Mouse (Mus musculus) liver, embryonic 14.5 days (tissue): ENCODE data around the gene Galnt11. TPM values are rescaled to one million over a fixed set of nuclear protein-coding genes. Genes with fewer than 3 reads are reported as not detected.
A peak's percentile ranks its signal among the peaks of the same experiment; 100 is the strongest.

Source experiments
- ATAC-seq: fragments of 200-750 bp; cut with Nextera tagmentation; 2 replicates; pipeline ENCODE4 v1.8.0; 2017; ENCODE audit warnings: moderate number of reproducible peaks, mild to moderate bottlenecking, moderate library complexity; ENCODE audit not compliant: insufficient read depth
- DNase-seq, 3 experiments: peaks; one replicate each; pipeline ENCODE4 v3.0.0-alpha.2; 2012 to 2013; ENCODE audit warnings: low read depth in 3 of 3, low spot score in 3 of 3
- H3K27ac ChIP-seq: fragments of 300-500 bp; sonication (generic); 2 replicates; pipeline ENCODE4 v1.5.1; 2014; ENCODE audit warnings: moderate library complexity, mild to moderate bottlenecking, control low read depth, inconsistent platforms
- H3K27me3 ChIP-seq: fragments of 300-500 bp; sonication (generic); 2 replicates; pipeline ENCODE4 v1.6.1; 2014; ENCODE audit warnings: mild to moderate bottlenecking, low read length, moderate library complexity; ENCODE audit not compliant: control insufficient read depth, insufficient read depth
- H3K36me3 ChIP-seq: fragments of 300-500 bp; sonication (generic); replicated peaks from 2 replicates; pipeline ENCODE4 v1.6.1; 2014; ENCODE audit warnings: low read depth; ENCODE audit not compliant: control insufficient read depth, insufficient read depth
- H3K4me1 ChIP-seq, 2 experiments: fragments of 200-500 bp in 1 of 2; fragments of 300-500 bp in 1 of 2; sonication (generic) in 1 of 2; replicated peaks; 2 replicates each; pipeline ENCODE4 v1.6.1; 2012 to 2014; ENCODE audit warnings: antibody characterized with exemption in 1 of 2, inconsistent platforms in 1 of 2, low read length in 1 of 2; ENCODE audit not compliant: control insufficient read depth in 2 of 2, insufficient read depth in 2 of 2
- H3K4me2 ChIP-seq: fragments of 300-500 bp; sonication (generic); 2 replicates; pipeline ENCODE4 v1.6.1; 2014; ENCODE audit warnings: low read depth, mild to moderate bottlenecking, control low read depth, moderate library complexity
- H3K4me3 ChIP-seq, 2 experiments: fragments of 200-500 bp in 1 of 2; fragments of 300-500 bp in 1 of 2; sonication (generic) in 1 of 2; 2 replicates each; pipeline ENCODE4 v1.5.1; 2012 to 2014; ENCODE audit warnings: low read depth in 2 of 2, low read length in 2 of 2, mild to moderate bottlenecking in 2 of 2, control low read depth in 1 of 2, inconsistent platforms in 1 of 2, moderate library complexity in 1 of 2; ENCODE audit not compliant: insufficient read depth in 1 of 2
- H3K9ac ChIP-seq: fragments of 300-500 bp; sonication (generic); replicated peaks from 2 replicates; pipeline ENCODE4 v1.6.1; 2014; ENCODE audit warnings: mild to moderate bottlenecking, control low read depth, moderate library complexity
- H3K9me3 ChIP-seq: fragments of 300-500 bp; sonication (generic); 2 replicates; pipeline ENCODE4 v1.6.1; 2016; ENCODE audit warnings: low read length, mixed read lengths; ENCODE audit not compliant: control insufficient read depth
- CTCF ChIP-seq: IDR thresholded peaks from 2 replicates; pipeline ENCODE4 v1.5.1; 2016; ENCODE audit warnings: antibody characterized with exemption, low read depth, control low read depth
- EP300 ChIP-seq: IDR thresholded peaks from 2 replicates; pipeline ENCODE4 v1.6.1; 2016; ENCODE audit warnings: antibody characterized with exemption, low read depth
- WGBS: fragments of 180-500 bp; shearing (Covaris S2); extraction: QIAGEN DNeasy Blood & Tissue Kit; methylation state at CpG from one replicate; pipeline ENCODE4 v1.1.7; 2014; ENCODE audit not compliant: insufficient replicate concordance; 5-methylcytosine and 5-hydroxymethylcytosine counted together
- polyA plus RNA-seq, 2 experiments: library from polyadenylated mRNA; depleted of rRNA in 1 of 2; stranded (reverse) in 1 of 2; unstranded in 1 of 2; fragments of >200 nt; fragmentation: Nextera tagmentation in 1 of 2; extraction: Ambion mirVana in 1 of 2; gene quantifications; 2 replicates each; pipeline versions ENCODE4 v1.2.1 to v1.2.3; 2012 to 2014

Gene Galnt11
- polyA plus RNA-seq, 2 experiments = 4.9 to 8.4 TPM

GRCm38 (mm10) chr5:25243101-25243500 is 21.4 kb downstream of the Galnt11 start:
- Histone ChIP-seq H3K27me3 (no peaks in the 10 kb centered on the region), H3K4me1 (peaks cover 0 to 4% of the 10 kb centered on the region in 2 experiments; a peak in 1 of 4 replicates), H3K4me3 (no peak overlapping the region), H3K27ac (no peak overlapping the region), H3K4me2 (no peak overlapping the region), H3K9me3 (no peaks in the 10 kb centered on the region), H3K9ac (no peak overlapping the region), H3K36me3 (no peaks in the 10 kb centered on the region)
- TF ChIP-seq CTCF = no peak
- TF ChIP-seq EP300 = no peak
- DNase-seq = no peak
- 56% methylated on average over 6 of the region's 6 CpGs for WGBS
- no peak for ATAC-seq

- DNase-seq (no peak), ATAC-seq (no peak)
- no peak overlapping the region for H3K9ac ChIP-seq
- peaks cover 0 to 4% of the 10 kb centered on the region in 2 experiments; a peak in 1 of 4 replicates for H3K4me1 ChIP-seq
- H3K36me3 ChIP-seq = no peaks in the 10 kb centered on the region
- no peaks in the 10 kb centered on the region for H3K9me3 ChIP-seq
- H3K27me3 ChIP-seq = no peaks in the 10 kb centered on the region
- no peak overlapping the region for H3K27ac ChIP-seq
- 68% methylated on average over 10 of the region's 10 CpGs for WGBS
- H3K4me2 ChIP-seq = no peak overlapping the region
- no peak overlapping the region for H3K4me3 ChIP-seq
- TF ChIP-seq CTCF = no peak
- no peak for TF ChIP-seq EP300
Observed at GRCm38 (mm10) chr5:25245806-25246472, 24.2 kb downstream of the Galnt11 start.

GRCm38 (mm10) chr5:25246473-25246865 is 24.8 kb downstream of the Galnt11 start:
- H3K9ac ChIP-seq = no peak overlapping the region
- TF ChIP-seq EP300 = no peak
- TF ChIP-seq CTCF = no peak
- no peak overlapping the region for H3K27ac ChIP-seq
- DNase-seq (no peak), ATAC-seq (no peak)
- no peaks in the 10 kb centered on the region for H3K9me3 ChIP-seq
- no peak overlapping the region for H3K4me2 ChIP-seq
- no peak overlapping the region for H3K4me3 ChIP-seq
- peaks cover 0 to 4% of the 10 kb centered on the region in 2 experiments; a peak in 1 of 4 replicates for H3K4me1 ChIP-seq
- 39% methylated on average over 1 of the region's 1 CpGs for WGBS
- H3K36me3 ChIP-seq = no peaks in the 10 kb centered on the region
- H3K27me3 ChIP-seq = no peaks in the 10 kb centered on the region

- ATAC-seq (no peak), DNase-seq (peak in 1 of 3 experiments; percentile 3)
- peaks cover 0 to 4% of the 10 kb centered on the region in 2 experiments; a peak in 1 of 4 replicates for H3K4me1 ChIP-seq
- no peak overlapping the region for H3K4me2 ChIP-seq
- no peaks in the 10 kb centered on the region for H3K9me3 ChIP-seq
- 58% methylated on average over 3 of the region's 3 CpGs for WGBS
- H3K9ac ChIP-seq = no peak overlapping the region
- no peak overlapping the region for H3K27ac ChIP-seq
- no peaks in the 10 kb centered on the region for H3K27me3 ChIP-seq
- TF ChIP-seq EP300 (no peak), CTCF (no peak)
- no peaks in the 10 kb centered on the region for H3K36me3 ChIP-seq
- no peak overlapping the region for H3K4me3 ChIP-seq
Observed at GRCm38 (mm10) chr5:25247036-25247435, 25.3 kb downstream of the Galnt11 start.

GRCm38 (mm10) chr5:25252423-25252822 is 30.7 kb downstream of the Galnt11 start:
- ATAC-seq (no peak), DNase-seq (peak in 2 of 3 experiments; percentile 1 to 11)
- Histone ChIP-seq H3K27me3 (no peaks in the 10 kb centered on the region), H3K9me3 (no peaks in the 10 kb centered on the region), H3K4me2 (no peak overlapping the region), H3K27ac (no peak overlapping the region), H3K4me1 (peaks cover 0 to 6% of the 10 kb centered on the region in 2 experiments; a peak in 1 of 4 replicates), H3K4me3 (no peak overlapping the region), H3K36me3 (no peaks in the 10 kb centered on the region), H3K9ac (no peak overlapping the region)
- TF ChIP-seq EP300 (no peak), CTCF (no peak)
- WGBS = 52% methylated on average over 2 of the region's 2 CpGs
